Mouse (Mus musculus) cortical plate, adult 2 months (tissue): ENCODE measurements around the gene Chrnb2.

Experiments
- CTCF ChIP-seq: fragments of 200-500 bp; IDR thresholded peaks from 2 replicates; pipeline ENCODE4 v1.5.1; 2011; ENCODE audit warnings: mild to moderate bottlenecking, control low read depth, low read length; ENCODE audit not compliant: insufficient read depth; ENCODE audit errors: extremely low read depth
- POLR2A ChIP-seq: fragments of 200-500 bp; IDR thresholded peaks from 2 replicates; pipeline ENCODE4 v1.6.1; 2011; ENCODE audit warnings: mild to moderate bottlenecking, low read length, control low read depth; ENCODE audit not compliant: insufficient read depth; ENCODE audit errors: extremely low read depth

DNA sequence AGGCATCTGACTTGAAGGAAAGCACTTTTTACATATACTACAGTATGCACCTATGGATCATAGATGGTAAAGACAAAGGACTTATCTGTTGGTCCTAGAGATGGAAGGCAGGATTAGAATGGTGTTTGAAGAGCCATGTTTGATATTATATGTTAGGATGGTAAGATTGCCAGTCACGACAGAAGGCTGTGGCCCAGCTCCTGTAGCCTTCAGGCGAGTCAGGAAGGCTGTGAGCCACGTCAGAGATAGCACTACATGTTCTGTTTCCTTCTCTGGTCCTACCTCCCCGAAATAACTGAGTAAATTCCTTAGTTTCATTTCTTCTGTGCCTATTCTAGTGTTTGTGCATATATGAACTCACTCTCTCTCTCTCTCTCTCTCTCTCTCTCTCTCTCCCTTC is 32.3 kb downstream of the Chrnb2 start:
- TF ChIP-seq CTCF (no peak), POLR2A (no peak)
